In the genomic region with DNA sequence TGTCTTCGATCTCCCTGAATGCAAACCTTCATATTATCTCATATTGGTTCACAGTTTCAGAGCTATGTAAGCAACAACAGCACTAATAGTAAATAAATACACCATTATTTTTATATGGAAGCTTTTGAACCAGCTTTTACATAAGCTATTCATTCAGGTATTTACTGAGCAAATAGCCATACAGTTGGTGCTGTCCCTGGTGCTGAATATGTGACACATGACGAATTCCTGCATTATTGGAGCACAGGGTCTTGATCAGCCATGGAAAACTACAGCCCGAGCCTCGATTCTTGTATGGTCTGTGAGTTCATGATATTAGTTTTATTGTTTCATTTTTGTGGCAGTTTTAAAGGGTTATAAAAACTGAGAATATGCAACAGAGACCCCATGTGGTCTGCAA, we compare ENCODE assay signal across 9 mouse cellular contexts.
A peak's percentile ranks its signal among the peaks of the same experiment; 100 is the strongest.
DNase-seq lines count a peak whose midpoint lies in the region; ATAC-seq lines count a peak whose summit lies in the region.
"Had no signal": no experiment of that assay in that cellular context is flagged by ENCODE, and none has a peak within 500 bp of the region (broad histone marks: within the 10 kb centered on the region; RNA-seq: fewer than 3 reads in every experiment).

No protein-coding gene starts in this region.

- no peak overlapping the region for H3K4me2 ChIP-seq in embryonic facial prominence, embryonic 14.5 days (ENCODE audit: low read depth, low read length)

- H3K9ac ChIP-seq in embryonic facial prominence, embryonic 14.5 days (ENCODE audit: low read depth, low read length), result no peak overlapping the region

- H3K27me3 ChIP-seq in embryonic facial prominence, embryonic 14.5 days (replicated peaks; ENCODE audit: control insufficient read depth, insufficient read depth, low read length), result no peaks in the 10 kb centered on the region

- intact Hi-C loops in gastrocnemius, postnatal 14 days (cut with DNase I; ENCODE audit: low total_unique reads), result no loop called here

- H3K27ac ChIP-seq in embryonic facial prominence, embryonic 14.5 days (replicated peaks; ENCODE audit: low read depth, low read length), result no peak overlapping the region
- H3K27ac ChIP-seq: macrophage had no signal

- H3K4me3 ChIP-seq in embryonic facial prominence, embryonic 14.5 days (ENCODE audit: low read depth, low read length), result no peak overlapping the region

- WGBS in embryonic facial prominence, embryonic 14.5 days, result 50% methylated on average over 4 of the region's 4 CpGs

- ATAC-seq in embryonic facial prominence, embryonic 14.5 days (ENCODE audit: low read depth), result no peak
- ATAC-seq in megakaryocyte progenitor cell, adult 5-6 weeks (replicated peaks; ENCODE audit: poor library complexity), result no peak

- H3K4me1 ChIP-seq in embryonic facial prominence, embryonic 14.5 days (ENCODE audit: control insufficient read depth, insufficient read depth, low read length), result no peaks in the 10 kb centered on the region

- H3K9me3 ChIP-seq in embryonic facial prominence, embryonic 14.5 days (ENCODE audit: control insufficient read depth, low read length), result no peaks in the 10 kb centered on the region

- no peaks in the 10 kb centered on the region for H3K36me3 ChIP-seq in embryonic facial prominence, embryonic 14.5 days (ENCODE audit: control insufficient read depth, insufficient read depth, low read length)

- DNase-seq in gastrocnemius, postnatal 14 days, result peak; percentile 7
- no peak for DNase-seq in gastrocnemius, adult 8-10 months (ENCODE audit: low spot score in 2 of 2)
- DNase-seq in ovary, postnatal 14 days (ENCODE audit: low spot score), result peak; percentile 18
- DNase-seq in ovary, adult 18-20 months (ENCODE audit: low spot score), result no peak
- peak; percentile 87 for DNase-seq in embryonic facial prominence, embryonic 14.5 days (ENCODE audit: low spot score)
- DNase-seq in testis, postnatal 10 days (ENCODE audit: low spot score), result peak; percentile 64
- no peak for DNase-seq in cerebellum, adult 9-10 months

Comparison
In these comparisons a context has a peak if more than half of its experiments do, and no peak if none do; other contexts are left out.
1. DNase-seq: peak in gastrocnemius, postnatal 14 days (single experiment), ovary, postnatal 14 days (single experiment), embryonic facial prominence, embryonic 14.5 days (single experiment) and testis, postnatal 10 days (single experiment); none in gastrocnemius, adult 8-10 months (0 of 2), ovary, adult 18-20 months (single experiment) and cerebellum, adult 9-10 months (single experiment).